Mouse (Mus musculus): ENCODE data around the gene 4933411K16Rik.

DNA sequence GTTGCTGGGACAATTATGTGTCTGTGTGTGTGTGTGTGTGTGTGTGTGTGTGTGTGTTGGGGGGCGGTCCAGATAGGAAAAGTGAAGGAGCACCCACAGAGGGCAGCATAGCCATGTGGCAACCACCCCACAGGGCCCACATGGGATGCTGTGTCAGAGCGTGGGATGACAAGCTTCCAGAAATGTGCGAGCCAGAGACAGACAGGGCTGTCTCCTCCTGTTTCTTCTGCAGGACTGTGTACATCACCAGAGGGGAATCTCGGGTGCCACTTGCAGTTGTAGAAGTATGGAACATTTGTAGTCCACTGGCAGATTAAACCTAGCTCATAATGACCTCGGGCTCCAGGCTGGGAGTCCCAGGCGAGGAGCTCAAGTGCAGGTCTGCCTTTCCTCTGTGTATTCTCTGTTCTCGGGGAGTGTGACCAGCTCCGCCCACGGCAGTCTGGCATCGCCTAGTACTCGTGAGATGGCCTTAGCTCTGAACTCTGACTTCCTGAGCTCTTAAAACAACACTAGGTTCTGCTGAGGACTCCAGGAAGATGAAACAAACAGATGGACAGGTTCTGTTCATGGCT lies 17.1 kb upstream of the 4933411K16Rik start:
- TF ChIP-seq POLR2A (IDR thresholded peaks at IDR 0.05; ENCODE audit: control insufficient read depth, extremely low read depth, insufficient read depth, low read length, poor library complexity), result no peak
- no peak for TF ChIP-seq CTCF (IDR thresholded peaks at IDR 0.05; ENCODE audit: borderline replicate concordance, control insufficient read depth, extremely low read depth, insufficient read depth, low read length, poor library complexity)

Data from thymus, adult 2 months (tissue).